Mouse (Mus musculus) adrenal gland (tissue): Measurements from ENCODE around the gene Wnt5b.
"Not testable (repeated sequence)": the region's sequence is repeated elsewhere in the genome, so short reads cannot be mapped to it uniquely, and the experiment has no call there.

Source experiments
- intact Hi-C: fragments of 180-260 bp; cut with DNase I; formaldehyde crosslinking; loops from one replicate; pipeline ENCODE4 v1.15.1; 2025

Gene Wnt5b

DNA sequence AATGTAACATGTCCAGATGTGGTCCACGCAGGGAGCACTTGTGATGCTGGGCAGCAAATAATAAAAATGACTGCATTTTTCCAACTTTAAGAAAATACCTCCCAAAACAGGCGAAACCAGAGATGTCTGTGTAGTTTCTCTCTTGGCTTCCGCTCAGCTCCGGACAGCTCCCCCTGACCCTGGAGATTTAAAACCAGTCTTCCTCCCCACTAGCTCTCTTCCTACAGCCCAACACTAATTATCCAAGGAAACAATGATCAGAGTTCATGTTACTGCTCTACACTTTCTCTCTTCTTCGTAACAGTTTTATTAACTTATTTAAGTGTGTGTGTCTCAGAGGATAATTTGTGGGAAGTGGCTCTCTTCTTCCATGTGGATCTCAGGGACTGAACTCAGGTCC, 83.8 kb downstream of the Wnt5b start:
- intact Hi-C loops: no loop called here

DNA sequence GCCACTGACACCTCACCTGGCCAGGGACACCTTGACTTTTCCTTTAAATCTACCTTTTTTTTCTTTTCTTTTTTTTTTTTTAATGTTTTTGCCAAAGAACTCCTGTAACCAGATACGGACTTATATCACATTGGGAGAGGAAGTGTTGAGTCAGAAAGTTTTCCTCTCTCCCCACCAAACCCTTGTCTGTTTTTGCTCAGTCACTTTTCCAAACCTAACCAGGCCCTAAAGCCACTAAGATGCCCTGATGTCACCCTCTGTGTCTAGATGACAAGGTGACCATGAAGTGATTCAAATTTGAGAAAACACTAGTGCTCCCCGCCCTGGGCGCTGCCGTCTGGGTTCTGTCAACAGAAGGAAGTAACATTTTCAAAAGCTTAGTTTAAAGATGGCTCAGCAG, 85.1 kb downstream of the Wnt5b start:
- intact Hi-C loops: no loop called here

DNA sequence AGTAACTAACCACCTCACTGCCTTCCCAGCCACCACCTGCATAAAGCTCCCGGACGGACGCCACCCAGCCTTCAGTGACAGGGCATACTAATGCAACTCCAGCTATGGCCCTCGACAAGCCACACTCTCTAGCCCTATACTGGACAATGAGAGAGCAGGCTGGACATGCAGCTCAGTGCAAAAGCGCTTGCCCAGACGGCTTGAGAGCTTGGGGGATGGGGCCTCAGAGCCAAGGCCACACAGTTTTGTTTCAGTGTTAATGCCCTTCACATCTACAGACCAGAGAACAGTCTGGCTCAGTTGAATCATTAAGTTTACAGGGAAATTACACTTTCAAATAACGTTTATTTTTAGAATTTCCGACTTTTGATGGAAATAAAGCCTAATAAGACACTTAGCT, 86.0 kb downstream of the Wnt5b start:
- intact Hi-C loops: no loop called here

DNA sequence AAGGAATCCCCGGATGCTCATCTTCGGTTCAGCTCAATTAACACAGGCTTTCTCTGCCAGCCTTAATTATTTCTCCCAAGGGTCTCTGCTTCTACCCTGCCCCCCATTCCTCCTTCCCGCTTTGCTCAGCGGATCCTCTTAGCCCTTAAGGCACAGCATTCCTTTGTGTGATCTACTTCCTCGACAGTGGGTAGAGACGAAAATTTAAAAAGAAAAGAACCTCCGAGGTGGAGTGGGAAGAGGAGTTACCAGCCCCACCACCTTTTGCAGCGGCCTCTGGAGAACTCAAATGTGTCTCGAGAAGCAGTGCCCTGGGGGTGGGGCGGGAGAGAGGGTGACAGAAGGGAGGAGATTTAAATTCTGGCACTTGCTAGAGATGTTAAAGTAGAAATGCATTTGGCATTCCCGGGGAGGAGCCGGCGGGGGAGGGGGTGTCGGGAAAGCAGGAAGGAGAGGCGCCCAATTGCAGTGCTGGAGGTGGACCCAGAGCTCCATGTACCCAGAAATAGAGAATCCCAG, 92.1 kb downstream of the Wnt5b start:
- intact Hi-C loops: no loop called here

DNA sequence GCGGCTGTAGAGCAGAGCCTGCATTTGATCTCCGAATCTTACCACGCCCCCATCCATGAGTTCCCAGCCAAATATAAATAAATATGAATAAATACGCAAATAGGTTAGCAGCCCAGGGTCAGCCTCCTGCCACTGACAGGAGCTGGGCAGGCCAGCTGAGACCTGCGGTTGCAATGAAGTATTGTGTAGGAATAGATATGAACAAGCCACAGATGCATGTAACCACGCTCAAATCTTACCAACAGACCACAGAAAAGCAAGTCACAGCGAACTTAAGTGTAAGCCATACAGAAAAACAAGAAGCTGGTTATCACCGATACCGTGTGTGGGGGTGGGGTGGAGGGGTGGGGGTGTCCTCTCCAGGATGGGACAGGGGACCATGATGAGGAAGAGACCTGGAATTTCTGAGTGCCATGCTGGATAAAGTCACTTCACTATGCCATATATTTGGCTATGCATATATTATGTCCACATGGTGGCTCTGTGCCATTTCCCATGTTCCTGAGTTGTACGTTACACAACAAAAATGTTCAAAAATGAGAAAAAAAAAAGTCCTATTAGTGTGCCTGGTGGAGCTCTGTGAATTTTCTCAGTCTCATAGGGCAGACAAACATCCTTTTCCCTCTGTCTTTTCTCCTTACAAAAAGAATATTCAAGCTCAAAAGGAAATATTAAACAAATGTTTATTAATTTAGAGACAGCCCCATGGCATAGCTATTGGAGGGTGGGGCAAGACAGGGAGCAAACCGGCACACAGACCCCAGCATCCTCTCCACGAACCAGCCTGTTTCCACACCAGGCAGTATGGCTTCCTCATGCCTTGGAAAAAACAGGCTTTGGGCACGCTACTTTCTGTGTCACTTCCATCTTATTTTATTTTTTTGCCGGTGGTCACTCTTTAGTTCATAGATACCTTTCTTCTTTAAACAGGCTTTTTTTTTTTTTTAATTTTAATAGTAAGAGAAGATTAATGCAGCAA, 92.9 kb downstream of the Wnt5b start:
- intact Hi-C loops: no loop called here

DNA sequence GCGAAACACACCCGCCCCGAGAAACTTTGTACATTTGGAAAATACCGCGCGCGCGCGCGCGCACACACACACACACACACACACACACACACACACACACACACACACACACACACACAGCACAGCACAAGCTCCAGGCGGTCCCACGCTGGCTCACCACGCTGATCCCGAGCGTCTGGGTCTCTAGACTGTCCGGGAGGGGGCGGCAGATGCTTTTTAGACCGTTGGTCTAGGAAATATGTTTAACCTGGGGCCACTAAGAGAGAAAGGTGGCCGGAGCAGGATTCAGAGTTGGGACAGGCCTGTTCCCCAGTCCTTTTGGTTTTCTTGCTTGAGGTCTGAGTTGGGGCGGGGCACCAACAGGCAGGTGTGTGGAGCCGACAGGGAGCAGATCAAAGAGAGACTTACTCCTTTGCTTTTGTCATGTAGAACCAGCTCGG, 95.1 kb downstream of the Wnt5b start:
- intact Hi-C loops: no loop called here

DNA sequence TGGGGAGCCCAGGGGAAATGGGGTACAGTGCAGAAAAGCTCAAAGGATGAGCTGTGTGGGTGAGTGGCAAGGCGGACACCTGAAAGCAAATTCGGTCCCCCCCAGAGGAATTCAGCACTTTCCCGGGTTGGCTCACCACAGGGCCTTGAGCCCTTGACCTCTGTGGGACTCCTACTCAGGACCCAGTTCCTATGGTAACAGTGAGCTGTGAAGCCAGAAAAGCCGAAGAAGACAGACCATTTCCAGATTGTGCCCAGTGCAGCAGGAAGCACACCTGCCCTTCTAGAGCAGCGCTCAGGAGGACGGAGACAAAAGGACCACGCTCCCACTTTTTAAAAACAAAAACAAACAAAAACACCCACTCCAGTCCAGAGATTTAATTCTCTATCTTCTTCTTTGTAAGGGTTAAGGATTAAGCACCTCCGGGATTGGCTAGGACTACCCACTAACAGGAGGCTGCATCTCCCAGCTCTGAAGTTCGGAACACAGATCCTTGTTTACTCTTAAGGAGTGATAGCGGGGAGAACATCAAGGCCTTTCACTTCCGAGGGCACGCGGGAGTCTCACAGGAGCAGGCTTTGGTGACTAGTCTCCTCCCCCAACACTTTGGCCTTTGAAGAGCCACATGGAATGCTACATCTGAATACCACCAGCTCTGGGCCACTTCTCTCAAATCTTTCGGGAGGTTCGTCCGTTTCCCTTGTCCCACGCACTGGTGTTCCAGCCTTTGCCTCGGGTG, 95.7 kb downstream of the Wnt5b start:
- intact Hi-C loops: no loop called here

DNA sequence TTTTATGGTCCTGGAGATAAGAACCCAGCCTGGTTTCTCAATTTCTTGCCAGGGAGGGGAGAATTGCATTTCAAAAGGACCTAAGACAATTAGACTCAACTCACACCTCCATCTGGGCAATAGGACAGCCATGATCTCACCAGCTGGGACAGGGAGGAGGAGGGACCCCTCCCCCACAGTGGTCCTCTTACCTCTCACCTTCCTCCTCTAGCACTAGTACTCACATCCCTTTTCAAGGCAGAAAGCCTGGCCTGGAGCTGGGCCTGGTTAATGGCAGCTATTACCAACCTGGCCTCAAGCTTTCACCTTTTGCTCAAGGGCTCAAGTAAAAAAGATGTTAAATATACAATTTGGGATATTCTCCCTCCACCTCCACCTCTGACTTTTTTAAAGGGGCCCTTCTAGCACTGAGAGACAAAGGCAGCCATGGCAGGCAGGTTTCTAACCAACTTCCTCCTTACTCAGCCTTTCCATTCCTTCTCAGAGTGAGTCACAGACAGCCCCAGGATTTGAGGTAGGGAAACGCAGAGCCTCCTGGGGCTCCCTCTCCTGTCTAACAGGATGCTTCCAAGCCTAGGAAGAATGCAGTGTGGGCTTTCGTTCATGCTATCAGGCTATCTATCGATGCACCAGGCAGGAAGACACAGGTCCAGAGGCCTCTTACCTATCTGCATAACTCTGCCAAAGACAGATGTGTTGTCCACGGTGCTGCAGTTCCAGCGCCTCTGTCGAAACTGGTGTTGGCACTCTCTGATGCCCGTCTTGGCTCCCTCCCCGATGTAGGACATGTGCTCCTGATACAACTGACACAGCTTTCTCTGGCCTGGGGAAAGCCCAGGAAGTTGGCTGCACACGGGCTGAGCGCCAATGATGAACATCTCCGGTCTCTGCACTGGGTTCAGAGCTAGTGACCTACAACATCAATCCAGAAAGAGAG, 98.2 kb downstream of the Wnt5b start:
- intact Hi-C loops: no loop called here

DNA sequence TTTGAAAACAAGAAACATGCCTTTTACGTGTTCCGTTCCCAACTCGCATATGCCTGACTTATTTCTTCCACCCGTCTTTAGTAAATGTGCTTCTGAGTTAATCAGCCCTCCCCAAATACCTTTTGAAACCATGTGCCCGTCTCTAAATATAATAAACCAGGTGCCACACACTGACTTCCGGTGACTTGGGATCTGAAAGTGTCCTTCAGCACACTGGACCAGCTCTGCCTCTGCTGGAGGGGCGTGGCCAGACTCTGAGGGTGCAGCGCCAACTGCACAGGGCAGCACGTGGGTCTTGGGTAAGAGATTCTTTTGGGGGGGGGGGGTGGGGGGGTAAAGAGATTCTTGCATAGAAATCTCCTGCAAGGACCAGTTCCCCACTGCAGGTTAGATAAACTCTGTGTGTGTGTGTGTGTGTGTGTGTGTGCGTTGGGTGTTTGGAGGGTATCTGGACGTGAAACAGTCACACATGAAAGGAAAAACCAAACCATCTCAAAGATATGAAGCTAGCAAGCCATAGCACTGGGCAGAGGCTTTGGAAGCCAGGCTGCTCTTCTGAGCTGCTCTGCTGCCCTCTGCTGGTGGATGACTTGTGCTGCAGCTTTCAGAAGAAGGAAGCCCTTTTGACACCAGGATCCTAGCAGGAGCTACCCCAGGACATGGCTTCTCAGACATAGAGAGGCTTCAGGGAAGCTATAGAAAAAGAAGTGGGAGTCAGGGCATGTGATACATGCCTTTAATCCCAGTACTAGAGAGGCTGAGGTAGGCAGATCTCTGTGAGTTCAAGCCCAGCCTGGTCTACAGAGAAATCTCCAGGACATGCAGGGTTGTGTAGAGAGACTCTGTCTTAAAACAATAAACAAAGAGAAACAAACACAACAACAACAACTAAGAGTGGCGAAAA, 100.2 kb downstream of the Wnt5b start:
- intact Hi-C loops: no loop called here

DNA sequence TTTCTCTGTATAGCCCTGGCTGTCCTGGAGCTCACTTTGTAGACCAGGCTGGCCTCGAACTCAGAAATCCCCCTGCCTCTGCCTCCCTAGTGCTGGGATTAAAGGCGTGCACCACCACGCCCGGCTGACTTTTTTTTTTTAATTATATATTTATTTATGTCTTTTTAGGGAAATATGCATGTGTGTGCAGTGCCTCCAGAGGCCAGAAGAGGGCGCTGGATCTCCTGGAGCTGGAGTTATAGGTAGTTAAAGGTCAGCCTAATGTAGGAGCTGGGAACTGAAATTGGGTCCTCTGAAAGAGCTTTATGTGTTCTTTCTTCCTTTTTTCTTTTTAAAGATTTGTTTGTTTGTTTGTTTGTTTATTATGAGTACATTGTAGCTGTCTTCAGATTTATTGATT, 101.4 kb downstream of the Wnt5b start:
- intact Hi-C loops: not testable (repeated sequence)

DNA sequence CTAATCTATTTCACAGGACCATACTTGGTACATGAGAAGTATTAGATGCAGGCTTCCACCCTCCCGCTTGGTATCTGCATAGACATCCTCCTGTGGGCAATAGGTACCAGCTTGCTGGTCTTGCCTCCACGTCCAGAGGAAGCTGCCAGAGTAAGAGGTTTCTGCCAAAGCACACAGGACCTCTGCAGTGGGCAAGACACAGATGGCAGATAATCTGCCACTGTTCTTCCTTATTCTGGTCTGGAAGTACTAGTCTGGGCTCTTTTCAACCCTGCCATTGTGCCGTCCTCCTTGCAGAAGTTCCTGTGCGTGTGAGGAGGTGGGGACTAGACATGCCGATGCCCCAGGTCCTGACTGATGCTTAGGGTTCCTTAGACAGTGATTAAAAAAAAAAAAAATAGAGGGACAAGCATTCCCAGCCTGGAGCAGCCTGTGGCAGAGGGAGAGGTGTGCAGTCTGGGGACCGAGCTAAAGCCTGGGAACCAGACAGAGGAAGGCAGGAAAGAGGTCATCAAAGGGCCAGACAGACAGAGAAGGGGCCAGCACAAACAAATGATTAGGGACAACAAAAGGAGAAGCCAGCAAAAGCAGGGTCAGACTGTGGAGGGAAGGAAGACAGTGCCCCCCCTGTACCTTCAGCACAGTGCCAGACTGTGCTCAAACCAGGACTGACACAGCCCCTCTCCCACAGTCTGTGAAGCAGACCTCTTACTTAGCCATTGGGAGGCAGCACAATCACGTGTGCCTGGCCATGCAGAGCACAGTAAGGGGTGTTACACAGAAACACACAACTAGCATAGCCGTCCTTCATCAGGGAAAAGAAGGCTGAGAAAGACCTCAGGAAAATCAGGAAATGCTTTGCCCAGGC, 106.0 kb downstream of the Wnt5b start:
- intact Hi-C loops: loop anchor here (5.0 kb wide), 1 partner anchor 311 kb away; no protein-coding TSS in a partner anchor

DNA sequence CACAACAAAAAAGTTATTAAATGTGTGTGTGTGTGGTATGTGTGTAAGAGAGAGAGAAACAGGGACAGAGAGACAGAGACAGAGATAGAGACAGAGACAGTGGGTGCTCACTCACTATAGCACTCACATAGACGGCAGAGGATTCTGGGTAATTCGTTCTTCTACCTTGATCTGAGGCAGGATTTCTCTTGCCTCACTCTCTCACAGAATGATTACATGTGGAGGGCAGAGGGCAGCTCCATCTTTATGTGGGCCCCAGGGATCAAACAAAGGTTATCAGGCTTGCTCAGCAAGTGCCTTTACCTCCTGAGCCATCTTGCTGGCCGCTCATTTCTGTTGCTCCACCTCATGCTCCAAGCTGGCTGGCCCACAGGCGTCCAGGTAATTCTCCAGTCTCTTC, 109.8 kb downstream of the Wnt5b start:
- intact Hi-C loops: loop anchor here (5.0 kb wide), 1 partner anchor 87 kb away; no protein-coding TSS in a partner anchor

DNA sequence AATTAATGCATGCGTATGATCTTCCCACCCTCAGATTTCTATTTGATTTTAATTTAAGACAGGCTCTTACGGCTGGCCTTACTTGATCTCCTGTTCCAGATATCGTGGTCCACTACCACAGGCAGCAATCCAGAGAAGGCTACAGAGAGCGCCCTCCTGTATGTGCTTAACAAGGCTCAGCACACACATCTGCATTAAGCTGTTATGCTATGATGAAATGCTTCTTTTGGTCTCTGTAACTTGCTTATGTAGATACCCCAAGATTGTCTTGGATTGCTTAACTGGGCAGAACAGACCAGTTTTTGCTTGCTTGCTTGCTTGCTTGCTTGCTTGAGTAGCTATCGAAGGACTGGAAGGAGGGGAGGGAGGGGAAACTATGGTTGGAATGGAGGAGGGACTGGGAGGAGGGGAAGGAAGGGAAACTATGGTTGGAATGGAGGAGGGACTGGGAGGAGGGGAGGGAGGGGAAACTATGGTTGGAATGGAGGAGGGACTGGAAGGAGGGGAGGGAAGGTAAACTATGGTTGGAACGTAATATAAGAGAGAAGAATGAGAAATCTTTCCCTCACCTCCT, 112.3 kb downstream of the Wnt5b start:
- intact Hi-C loops: loop anchor here (2.0 to 5.0 kb wide), 2 partner anchors 85 to 211 kb away; no protein-coding TSS in a partner anchor

DNA sequence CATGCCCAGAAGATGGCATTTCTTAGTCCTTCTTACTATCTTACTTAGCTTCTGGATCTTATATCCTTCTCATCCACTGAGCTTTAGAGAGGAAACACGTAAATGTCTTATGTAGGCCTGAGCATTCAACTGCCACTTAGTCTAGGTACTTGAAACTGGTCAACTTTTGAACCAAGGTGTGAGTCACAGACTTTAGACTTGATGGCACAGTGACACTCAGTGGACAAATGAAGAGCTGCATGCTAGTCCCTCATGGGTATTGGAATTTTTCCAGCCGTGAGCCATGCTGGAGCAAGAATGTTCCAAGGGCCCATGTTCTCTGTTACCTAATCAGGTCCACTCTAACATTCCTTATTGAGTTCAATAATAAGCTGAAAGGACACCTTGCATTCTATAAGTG, 113.6 kb downstream of the Wnt5b start:
- intact Hi-C loops: loop anchor here (5.0 kb wide), 1 partner anchor 83 kb away; no protein-coding TSS in a partner anchor

DNA sequence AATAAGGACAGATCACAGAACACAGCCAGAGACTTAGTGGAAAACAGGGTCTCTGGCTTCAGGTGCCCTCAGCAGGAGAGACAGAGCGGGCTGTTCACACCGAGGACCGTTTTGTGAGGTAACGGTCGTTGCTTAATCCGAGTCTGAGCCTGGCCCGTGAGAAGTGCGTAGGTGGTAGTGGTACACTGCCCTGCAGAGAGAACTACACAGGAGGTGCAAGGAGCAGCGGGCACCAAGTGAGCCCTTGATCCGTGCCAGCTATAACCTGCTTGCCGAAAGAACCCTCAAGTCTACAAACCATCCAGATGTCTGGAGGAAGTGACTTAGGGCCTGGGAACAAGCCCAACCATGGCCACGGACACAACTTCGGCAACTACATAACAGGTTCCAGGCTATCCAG, 114.8 kb downstream of the Wnt5b start:
- intact Hi-C loops: loop anchor here (5.0 kb wide), 2 partner anchors 37 to 57 kb away; no protein-coding TSS in a partner anchor

DNA sequence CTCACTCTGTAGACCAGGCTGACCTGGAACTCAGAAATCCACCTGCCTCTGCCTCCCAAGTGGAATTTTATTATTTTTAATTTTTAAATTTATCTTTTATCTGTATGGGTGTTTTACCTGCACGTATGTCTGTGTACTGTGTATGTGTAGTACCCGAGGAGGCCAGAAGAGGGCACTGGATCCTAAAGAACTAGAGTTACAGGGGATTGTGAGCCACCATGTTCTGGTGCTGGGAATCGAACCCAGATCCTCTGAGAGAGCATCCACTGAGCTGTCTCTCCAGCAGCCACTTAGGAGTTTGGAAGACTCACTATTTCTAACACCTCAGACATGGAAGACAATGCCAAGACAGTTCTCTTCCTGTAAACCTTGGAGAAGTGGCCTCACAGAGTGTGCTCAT, 115.5 kb downstream of the Wnt5b start:
- intact Hi-C loops: loop anchor here (5.0 kb wide), 2 partner anchors 36 to 56 kb away; no protein-coding TSS in a partner anchor

DNA sequence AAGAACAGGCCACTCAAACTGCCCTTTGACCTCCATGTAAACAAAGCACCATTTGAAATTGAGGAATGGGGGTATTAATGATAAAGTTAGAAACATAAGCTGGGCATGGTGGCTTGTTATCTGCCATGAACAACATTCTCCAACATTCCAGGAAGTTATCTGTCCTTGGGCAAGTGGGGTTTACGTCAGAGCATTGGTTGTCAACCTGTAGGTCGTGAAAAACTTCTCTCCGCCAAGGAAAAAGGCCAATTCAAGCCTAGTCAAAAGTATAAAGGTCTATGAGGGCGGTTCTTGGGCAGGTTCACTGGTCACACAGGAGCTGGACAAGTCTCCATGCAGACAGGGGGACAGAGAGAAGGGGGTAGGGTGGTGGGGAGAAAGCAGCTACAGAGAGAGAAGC, 123.1 kb downstream of the Wnt5b start:
- intact Hi-C loops: no loop called here

DNA sequence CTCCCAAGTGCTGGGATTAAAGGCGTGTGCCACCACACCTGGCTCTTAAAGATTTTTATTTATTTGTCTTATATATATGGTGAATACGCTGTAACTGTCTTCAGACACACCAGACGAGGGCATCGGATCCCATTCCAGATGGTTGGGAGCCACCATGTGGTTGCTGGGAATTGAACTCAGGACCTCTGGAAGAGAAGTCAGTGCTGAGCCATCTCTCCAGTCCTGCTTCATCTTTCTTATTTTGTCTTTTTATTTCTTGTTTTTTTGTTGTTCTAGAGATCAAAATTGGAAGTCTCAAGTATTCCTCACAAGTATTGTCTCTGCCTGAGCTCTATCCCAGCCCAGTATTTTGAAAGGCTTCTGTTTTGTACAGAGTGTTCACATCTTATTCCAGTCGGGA, 123.8 kb downstream of the Wnt5b start:
- intact Hi-C loops: no loop called here
